Mouse (Mus musculus) small intestine, adult 2 months (tissue): Measurements from ENCODE around the gene Hivep3.

Source experiments
- CTCF ChIP-seq: fragments of 200-500 bp; IDR thresholded peaks from 2 replicates; pipeline ENCODE4 v1.5.1; 2012; ENCODE audit warnings: low read depth, mild to moderate bottlenecking, control low read depth, inconsistent platforms, low read length, moderate library complexity, mixed read lengths; ENCODE audit not compliant: insufficient replicate concordance, insufficient read length; ENCODE audit errors: extremely low read depth
- POLR2A ChIP-seq: fragments of 200-500 bp; IDR thresholded peaks from 2 replicates; pipeline ENCODE4 v1.6.1; 2012; ENCODE audit warnings: low read depth, mild to moderate bottlenecking, control low read depth, inconsistent platforms, low read length, moderate library complexity

DNA sequence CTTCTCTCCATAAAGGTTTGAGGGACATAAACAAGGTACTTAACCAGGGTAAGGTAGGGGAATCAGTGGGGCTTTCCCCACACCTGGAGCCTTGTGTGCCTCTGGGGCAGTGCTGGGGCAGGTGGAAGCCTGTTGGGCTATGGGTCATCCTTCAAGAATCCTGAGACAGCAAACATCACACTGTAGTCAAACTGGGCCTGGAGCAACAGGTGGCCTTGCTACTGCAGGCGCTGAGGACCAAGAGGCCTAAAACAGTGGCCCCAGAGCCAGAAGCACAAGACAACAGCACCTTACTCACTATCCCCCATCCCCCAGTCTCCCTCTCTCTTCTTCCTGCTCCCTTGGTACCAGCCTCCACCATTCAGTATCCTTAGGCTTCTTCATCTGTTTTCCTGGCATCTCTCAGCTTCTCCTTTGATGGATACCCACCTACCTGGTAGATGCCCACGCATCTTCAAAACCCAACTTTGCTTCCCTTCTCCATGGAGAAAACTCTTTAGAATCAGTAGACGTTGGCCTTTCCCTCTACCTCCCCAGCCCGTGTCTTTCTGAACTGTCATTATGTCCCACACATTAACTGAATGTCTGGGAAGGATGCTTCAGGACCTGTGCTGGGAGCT, 289.7 kb downstream of the Hivep3 start:
- TF ChIP-seq CTCF (no peak), POLR2A (no peak)
